Mouse (Mus musculus): ENCODE measurements at regions not wholly inside any gene's neighbourhood (a gene's known extent, or its start where the extent isn't known, plus 50 kb on each side); places are given as distances from the start of the nearest gene placed in this dataset.

DNA sequence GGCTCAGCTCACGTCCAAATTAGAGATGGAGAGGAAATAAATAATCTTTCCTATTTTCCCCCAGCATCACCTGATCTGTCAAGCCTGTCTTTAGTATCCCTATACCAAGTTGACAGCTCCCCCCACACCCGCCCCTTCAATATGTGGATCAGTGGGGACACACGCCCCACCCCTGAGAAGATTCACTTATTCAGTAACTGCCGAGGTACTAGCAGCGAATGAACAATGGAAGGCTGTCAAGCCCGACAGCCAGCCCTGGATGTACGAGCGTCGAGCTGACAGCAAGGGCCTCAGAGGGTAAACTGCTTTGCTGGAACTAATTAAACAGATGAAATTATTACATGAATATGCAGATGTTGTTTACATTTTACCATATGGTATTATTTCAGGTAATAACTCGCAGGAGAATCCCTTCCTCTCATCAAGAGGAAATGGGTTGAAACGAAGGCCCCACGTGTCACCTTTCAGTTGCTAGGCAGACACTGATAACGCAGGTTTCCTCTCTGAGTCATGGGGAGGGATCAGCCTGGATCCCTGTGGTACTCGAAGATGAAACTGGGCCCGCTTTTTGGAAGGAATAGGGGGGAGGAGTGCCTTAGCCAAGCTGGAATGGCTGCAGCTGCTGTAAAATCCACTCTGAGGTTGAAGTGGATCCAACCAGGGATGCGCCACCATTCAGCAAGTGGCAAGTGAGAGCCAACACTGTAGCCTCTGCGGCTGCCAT lies 319.7 kb downstream of the Nr2f2 start:
- no peak for ATAC-seq (replicated peaks; ENCODE audit: low FRiP score, low TSS enrichment, poor library complexity, severe bottlenecking)

DNA sequence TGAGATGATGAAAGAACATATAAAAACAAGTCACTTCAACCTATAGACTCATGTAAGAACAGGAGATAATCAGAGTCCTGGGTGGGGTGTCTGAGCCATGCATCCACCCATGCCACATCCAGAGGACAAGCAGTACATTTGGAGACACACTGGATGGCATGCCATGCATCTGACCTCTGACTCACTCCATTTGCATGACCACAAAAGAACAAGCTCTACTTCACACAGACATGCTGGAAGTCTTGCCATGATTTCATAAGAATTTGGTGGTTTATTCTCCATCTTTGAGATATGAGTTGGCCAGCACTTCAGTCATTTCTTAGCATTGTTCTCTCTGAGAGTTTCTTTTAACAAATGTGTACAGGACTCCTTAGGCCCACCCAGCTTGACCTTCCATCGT lies 329.5 kb downstream of the Nr2f2 start:
- ATAC-seq (replicated peaks; ENCODE audit: low FRiP score, low TSS enrichment, poor library complexity, severe bottlenecking), result no peak

DNA sequence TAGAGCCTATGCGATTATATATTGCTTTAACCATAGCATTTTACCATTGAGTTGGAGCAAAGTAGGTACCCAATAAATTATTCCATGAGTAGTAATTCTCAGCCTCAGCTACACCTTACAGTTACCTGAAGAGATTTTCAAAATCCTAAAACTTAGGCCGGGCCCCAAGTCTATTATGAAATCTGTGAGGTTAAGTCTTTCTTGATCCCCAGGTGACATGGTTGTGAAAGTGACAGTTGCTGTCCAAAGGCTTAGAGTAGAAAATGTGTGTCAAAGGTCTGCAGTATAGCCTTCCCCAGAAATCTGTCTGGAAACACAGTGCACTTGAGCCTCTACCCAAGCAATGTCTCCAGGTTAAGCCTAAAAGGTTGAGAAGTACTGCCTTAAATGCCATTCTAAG lies 333.7 kb downstream of the Nr2f2 start:
- ATAC-seq (replicated peaks; ENCODE audit: low FRiP score, low TSS enrichment, poor library complexity, severe bottlenecking), result no peak

DNA sequence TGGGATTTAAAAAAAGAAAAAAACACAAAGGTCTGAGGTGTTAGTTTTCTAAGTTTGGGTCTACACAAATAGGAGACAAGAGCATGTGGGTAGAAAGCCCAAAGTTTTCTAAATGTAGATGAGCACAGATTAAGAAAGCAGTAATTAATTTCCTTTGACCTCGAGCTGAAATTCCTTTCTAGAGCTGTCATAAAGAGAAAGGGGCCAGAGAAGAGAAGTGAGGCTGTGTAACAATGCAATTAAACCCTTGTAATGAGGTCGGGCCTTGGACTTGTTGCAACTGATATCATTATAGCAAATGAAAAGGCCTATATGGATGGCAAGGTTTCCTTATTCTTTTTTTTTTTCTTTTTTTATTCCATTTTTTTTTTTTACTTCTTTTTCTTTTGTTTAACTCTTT lies 337.2 kb downstream of the Nr2f2 start:
- no peak for ATAC-seq (replicated peaks; ENCODE audit: low FRiP score, low TSS enrichment, poor library complexity, severe bottlenecking)

DNA sequence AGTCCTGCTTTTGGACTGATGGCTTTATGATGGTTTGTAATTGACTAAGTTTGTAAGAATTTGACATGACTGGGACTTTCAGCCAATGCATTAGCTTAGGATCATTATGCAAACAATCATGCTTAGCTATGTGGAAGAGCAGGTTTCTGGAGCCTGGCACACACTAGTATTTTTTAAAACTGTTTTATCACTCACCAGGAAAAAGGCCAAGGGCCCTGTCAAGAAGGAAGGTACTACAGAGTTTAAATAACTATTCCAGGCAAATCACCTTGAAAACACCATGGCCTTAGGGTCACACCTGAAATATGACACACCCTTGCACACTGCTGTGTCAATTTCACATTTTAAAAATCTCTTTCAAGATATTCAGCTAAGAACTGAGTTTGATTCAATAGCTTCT lies 341.0 kb downstream of the Nr2f2 start:
- no peak for ATAC-seq (replicated peaks; ENCODE audit: low FRiP score, low TSS enrichment, poor library complexity, severe bottlenecking)

DNA sequence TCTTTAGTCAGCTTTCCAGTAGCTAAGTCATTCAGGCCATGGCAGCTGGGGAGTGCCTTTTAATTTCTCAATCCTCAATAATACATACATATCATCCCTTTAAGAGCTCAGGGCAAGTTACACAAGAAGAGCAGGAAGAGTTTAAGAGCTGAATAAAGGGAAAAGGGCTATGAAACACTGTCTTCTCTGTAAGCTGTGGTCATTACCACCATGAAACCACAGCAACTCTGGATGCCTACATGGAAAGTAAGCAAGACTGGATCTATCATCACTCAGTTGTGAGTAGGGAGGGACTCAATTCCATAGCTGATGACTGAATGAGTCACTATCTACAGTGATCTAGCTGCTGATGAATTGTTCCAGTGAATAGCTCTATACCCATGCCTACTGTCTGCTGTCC lies 349.9 kb downstream of the Nr2f2 start:
- ATAC-seq (replicated peaks; ENCODE audit: low FRiP score, low TSS enrichment, poor library complexity, severe bottlenecking), result no peak

DNA sequence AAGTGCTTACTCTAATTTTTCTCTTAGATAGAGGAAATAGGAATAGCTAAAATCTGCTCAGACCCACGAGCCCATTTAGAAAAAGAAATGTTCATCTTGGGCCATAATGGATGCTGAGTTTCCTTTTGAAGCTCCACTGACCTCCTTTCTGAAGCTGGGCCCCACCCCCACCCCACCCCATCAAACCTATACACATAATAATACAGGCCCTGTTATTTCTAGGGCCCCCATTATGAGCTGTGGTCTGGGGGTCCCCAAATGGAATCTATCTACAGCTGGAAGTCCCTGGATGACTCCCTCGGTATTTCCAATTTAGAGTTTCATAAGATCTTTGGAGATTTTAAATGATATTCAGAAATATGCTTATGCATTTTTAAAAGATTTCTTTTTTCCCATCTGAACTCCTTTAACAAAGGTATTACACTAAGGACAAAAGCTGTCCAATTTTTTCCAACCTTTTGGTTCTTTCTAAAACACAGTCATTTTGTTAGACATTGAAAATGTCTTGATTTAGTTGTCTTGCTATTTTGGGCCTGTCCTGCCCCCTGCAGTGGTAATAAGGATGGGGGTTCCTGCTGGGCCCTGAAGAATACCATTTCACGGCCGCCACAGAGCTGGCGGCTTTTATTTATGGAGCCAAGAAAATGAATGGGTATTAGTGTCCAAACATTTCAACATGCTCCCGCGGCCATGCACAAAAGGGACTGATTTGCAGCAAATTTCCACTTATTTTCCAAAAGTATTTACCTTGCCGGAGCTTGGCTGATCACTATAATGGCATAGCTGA lies 363.1 kb downstream of the Nr2f2 start:
- no peak for ATAC-seq (replicated peaks; ENCODE audit: low FRiP score, low TSS enrichment, poor library complexity, severe bottlenecking)

DNA sequence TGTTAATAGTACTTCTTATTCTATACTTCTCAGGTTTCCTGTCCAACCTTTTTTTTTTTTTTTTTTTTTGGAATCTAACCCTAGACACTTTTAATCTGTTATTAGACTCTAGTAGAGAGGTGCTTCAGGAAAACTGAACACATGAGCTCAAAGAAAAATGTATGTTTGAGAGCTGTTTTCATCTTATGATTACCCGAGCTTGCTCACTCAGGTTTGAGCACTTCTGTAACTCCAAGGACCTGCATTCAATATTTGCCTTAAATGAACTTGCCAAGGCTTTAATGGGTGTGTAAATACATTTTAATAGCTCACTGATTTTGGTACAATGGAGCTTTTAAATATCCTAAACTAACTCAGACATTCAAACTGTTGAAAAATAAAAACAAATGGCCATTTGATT lies 367.8 kb downstream of the Nr2f2 start:
- no peak for ATAC-seq (replicated peaks; ENCODE audit: low FRiP score, low TSS enrichment, poor library complexity, severe bottlenecking)

DNA sequence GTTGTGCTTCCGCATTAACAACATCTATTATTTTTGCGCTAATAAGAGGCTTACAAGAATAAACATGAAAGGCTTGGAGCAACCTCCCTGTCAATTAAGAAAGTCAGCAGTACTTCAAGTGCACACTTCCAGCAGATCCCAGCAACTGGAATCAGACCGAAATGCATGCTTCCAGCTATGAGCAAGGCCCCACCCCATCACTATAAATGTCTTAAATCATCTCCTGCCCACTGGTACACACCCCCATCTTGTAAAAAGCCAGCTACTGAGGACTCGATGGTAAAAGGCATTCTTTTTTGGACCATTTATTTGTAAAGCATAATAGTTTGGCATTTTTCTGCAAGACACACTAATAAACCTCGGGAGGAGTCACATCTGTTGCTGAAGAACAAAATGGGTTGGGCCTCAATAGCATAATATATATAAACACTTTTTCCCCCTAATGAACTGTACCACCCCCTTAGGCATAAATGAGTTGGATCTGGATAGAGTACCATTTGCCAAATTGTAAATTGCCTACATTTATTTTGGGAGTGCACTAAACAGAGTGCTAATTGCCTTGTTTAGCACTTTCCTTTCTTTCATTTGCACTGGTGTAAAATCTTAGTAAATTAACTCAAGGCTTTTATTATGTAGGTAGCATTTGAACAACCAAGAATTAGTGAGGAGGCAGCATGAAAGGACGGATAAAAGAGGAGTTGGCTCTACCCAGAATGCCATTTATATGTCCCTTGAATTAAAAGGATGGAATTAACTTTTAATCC lies 371.8 kb downstream of the Nr2f2 start:
- ATAC-seq (replicated peaks; ENCODE audit: low FRiP score, low TSS enrichment, poor library complexity, severe bottlenecking), result no peak

DNA sequence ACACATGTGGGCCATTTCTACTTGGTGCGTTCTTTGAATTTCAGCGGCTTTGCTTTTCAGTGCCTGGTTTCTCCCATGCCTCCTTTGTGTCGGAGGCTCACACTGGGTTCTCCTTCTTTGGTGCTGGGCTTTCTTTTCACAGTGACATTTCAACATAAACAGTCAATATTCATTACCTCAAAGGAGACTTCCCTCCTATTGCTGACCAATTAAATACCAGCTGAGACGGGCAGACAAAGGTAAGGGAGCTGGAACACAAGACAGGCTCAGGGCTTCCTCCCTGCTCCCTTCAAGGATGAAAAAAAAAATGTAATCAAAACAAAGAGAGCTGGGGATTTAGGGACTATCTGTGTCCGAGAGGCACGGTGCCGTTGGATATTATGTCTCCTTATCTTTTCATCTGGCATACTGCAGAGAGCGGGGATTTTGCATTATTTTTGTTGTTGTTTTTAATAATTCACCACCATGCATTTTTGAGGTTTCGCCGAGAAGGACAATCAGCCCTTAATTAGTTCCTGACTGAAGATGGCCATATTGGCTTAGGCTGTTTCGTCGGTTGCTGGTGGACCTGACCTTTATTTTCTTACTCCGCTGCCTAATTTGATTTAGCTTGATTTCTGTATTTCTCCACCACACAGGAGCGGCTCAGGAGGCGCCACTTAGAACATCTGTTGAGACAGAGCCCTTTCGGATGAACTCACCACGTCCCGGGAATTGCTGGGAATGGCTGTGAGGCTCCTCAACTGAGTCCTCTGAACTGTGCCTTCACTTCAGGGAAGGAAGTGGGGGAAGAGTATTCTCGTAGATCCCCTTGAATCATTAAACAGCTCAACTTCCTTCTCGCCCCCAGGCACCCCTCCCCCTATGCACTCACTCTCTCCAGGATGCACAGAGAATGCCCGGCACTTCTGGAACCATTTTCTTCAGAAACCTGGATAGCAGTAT lies 373.9 kb downstream of the Nr2f2 start:
- no peak for ATAC-seq (replicated peaks; ENCODE audit: low FRiP score, low TSS enrichment, poor library complexity, severe bottlenecking)

DNA sequence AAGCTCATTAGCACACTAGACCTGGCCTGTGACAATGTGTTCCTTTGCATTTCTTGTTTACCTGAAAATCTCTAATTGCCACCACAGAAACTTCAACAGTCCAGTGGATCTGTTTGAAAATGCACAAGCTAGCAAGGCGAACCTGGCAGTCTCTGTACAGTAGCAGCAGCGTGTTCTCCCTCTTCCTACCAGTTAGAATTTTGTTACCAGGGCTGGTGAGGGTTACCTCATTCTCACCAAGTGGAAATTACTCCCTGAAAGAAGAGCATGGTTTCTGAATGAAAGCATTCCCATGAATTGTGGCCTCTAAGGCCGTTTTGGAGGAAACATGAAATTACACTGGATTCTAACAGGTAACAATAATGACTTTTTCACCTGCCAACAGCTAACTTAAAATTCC lies 374.6 kb downstream of the Nr2f2 start:
- ATAC-seq (replicated peaks; ENCODE audit: low FRiP score, low TSS enrichment, poor library complexity, severe bottlenecking), result no peak

DNA sequence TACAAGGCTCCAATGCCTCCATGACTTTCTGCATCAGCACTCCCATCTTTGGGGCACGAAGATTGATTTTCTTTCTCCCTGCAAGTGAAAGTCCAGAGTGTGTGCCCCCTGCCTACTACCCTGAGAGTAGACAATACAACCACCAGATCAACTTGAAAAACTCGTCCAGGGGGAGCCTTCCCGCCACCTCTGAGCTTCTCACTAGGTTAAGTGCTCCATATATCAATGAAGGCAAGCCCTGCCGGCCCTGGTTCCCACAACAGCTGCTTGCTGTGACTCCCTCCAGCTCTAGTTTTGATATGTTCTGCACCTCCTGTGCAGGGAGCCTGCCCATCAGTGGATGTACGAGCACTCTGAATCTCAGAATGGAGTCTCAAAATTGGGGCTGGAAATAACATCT lies 377.8 kb downstream of the Nr2f2 start:
- no peak for ATAC-seq (replicated peaks; ENCODE audit: low FRiP score, low TSS enrichment, poor library complexity, severe bottlenecking)

DNA sequence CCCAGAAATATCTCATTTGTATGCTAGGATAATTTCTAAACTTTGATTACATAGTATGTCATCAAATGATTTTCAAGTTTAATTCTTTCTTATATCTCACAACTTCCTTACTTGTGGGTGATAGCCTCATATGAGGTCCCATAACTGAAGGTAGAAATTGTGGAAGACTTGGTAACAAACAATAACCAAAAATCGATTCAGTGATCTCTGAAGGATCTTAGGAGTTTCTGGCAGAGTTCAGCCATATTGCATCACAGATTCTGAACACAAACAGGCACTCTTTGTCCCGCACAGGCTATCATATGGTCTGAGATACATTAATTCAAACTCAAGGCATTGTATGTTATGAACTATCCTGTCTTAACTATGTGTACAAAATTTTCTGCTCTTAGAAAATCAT lies 385.2 kb downstream of the Nr2f2 start:
- ATAC-seq (replicated peaks; ENCODE audit: low FRiP score, low TSS enrichment, poor library complexity, severe bottlenecking), result no peak

DNA sequence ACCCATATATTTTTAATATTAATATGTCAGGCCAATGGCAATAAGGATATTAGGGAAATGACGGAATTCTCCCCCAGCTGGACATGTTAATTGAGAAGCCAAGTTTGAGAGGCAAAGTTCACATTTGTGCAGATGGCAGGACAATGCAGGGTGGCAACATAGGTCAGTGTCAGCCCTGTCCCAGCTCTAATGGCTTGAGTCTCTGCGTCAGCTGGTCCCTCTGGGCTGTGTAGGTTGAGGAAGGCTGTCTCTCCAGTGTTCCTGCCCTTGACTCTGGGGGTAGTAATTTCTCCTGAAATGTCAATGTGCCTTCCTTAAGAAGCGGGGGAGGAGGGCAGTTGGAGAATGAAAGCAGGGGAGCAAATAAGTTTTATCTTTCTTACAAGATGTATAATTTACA lies 390.2 kb downstream of the Nr2f2 start:
- ATAC-seq (replicated peaks; ENCODE audit: low FRiP score, low TSS enrichment, poor library complexity, severe bottlenecking), result no peak

DNA sequence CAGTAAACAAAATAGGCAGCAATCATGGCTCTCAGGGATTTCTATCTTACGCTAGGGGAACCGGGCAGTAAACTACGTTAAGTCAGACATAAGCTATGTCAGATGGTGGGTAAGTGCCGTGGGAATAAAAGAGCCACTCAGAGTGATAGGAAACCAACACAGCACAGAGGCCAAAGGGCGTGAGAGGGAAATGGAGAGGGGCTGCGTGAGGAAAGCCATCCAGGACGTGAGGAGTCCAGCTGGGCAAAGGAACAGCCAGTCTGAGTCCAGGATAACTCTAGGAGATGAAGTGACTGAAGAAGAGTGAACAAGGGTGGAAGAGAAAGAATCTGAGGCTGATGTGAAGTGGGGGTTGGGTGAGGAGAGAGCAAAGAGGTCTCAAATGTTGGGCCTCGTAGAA lies 402.5 kb downstream of the Nr2f2 start:
- no peak for ATAC-seq (replicated peaks; ENCODE audit: low FRiP score, low TSS enrichment, poor library complexity, severe bottlenecking)

DNA sequence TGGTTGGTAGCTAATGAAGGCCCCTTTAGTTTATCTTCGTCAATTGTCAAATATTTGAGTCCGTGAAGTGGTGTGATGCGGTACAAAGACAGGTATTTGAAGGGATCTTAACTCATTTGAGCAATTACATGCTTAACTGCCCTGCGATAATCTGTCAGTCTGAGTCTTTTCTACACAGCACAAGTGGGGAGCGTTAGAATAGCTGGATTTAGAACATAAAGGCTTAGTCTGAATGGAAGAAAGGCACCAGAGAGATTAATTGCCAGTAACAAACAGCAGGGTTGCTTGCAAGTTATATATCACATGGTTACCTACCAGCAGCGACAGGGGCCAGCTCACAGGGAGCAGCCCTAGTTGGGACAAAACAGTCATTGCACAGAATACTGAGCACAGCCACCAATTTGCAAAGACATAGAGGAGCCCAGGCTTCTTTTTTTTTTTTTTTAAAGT lies 416.3 kb downstream of the Nr2f2 start:
- no peak for ATAC-seq (replicated peaks; ENCODE audit: low FRiP score, low TSS enrichment, poor library complexity, severe bottlenecking)

DNA sequence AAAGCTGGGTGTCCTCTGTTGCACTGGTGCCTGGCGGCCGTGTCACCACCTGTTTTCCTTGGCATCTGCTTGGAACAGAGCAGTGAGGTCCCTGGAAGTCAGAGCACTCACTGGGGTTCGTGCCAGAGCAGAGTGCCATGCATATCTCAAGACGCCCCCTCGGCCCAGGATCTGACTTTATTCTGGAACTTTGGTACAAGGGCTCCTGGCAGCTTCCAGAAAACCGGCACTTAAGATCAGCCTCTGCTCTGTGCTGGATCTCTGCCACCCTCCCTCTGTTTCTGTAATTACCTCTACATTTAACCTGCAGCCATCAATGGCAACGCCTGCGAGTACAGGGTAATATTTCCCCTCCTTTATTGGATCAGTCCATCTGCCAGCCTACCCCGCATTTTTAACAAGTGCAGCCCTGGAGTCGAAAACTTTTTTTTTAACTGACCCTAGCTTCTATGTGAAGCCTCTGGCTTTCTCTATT lies 416.9 kb downstream of the Nr2f2 start:
- no peak for ATAC-seq (replicated peaks; ENCODE audit: low FRiP score, low TSS enrichment, poor library complexity, severe bottlenecking)

DNA sequence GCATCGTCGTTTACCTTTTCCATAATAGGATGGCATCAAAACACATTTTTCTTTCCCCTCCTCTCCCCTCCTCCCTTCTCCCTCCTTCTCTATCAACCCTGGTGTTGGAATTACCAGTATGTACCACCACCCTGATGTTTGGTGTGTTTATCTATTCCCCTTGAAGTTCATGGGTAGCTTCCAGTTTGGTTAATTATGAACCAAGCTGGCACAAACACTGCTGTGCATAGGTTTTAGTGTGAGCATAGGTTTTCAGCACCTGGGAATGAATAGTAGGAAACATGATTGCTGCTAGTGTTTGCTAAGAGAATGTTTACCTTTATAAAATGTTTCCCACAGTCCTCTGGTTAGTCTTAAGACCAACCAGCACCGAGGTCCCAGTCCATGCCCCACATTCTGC lies 420.1 kb downstream of the Nr2f2 start:
- no peak for ATAC-seq (replicated peaks; ENCODE audit: low FRiP score, low TSS enrichment, poor library complexity, severe bottlenecking)

DNA sequence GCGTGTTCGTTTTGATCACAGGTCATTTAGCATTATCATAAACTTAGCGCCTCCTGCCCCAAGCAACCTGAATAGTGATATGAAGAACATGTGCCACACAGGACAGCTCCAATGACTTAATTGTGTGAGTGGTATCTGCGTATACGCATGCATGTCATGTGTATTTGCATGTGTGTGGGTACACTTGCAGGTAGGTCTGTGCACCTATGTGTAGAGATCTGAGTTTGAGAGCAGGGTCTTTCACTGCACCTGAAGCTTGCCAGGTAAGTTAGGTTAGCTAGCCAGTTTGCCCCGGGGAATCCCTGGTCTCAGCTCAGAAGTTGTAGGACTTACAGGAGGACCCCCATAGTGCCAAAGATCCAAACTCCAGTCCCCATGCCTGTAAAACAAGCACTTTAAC lies 424.7 kb downstream of the Nr2f2 start:
- ATAC-seq (replicated peaks; ENCODE audit: low FRiP score, low TSS enrichment, poor library complexity, severe bottlenecking), result no peak
